Mouse (Mus musculus) 3134 (cell line): ENCODE results near the gene Syne3.

ENCODE experiments used
- DNase-seq: peaks from one replicate; pipeline ENCODE4 v3.0.0-alpha.2; 2011; ENCODE audit warnings: low spot score; ENCODE audit not compliant: insufficient read length; ENCODE audit errors: extremely low read depth

The Syne3 gene

GRCm38 (mm10) chr12:104972860-104973259 is 36.7 kb downstream of the Syne3 start:
- peak; percentile 73 for DNase-seq

- peak; percentile 61 for DNase-seq
Measured at GRCm38 (mm10) chr12:104969618-104970017, 40.0 kb downstream of the Syne3 start.

- DNase-seq, result no peak
Measured at GRCm38 (mm10) chr12:104969177-104969576, 40.4 kb downstream of the Syne3 start.

- no peak for DNase-seq
Measured at GRCm38 (mm10) chr12:104964953-104965911, 44.4 kb downstream of the Syne3 start.

GRCm38 (mm10) chr12:104960421-104960820 is 49.2 kb downstream of the Syne3 start:
- DNase-seq, result peak; percentile 32

GRCm38 (mm10) chr12:104959966-104960365 is 49.6 kb downstream of the Syne3 start:
- DNase-seq, result no peak

GRCm38 (mm10) chr12:104958263-104958662 is 51.3 kb downstream of the Syne3 start:
- DNase-seq, result no peak

GRCm38 (mm10) chr12:104957165-104957564 is 52.4 kb downstream of the Syne3 start:
- no peak for DNase-seq

- DNase-seq, result no peak
Measured at GRCm38 (mm10) chr12:104956406-104956805, 53.2 kb downstream of the Syne3 start.

- DNase-seq, result no peak
Measured at GRCm38 (mm10) chr12:104955003-104955800, 54.4 kb downstream of the Syne3 start.

GRCm38 (mm10) chr12:104953941-104954340 is 55.7 kb downstream of the Syne3 start:
- peak; percentile 39 for DNase-seq

GRCm38 (mm10) chr12:104952458-104952857 is 57.2 kb downstream of the Syne3 start:
- DNase-seq, result peak; percentile 63

- DNase-seq, result no peak
Measured at GRCm38 (mm10) chr12:104947911-104948310, 61.7 kb downstream of the Syne3 start.

- no peak for DNase-seq
Measured at GRCm38 (mm10) chr12:104946231-104946630, 63.4 kb downstream of the Syne3 start.

GRCm38 (mm10) chr12:104940466-104940865 is 69.1 kb downstream of the Syne3 start:
- DNase-seq, result no peak

GRCm38 (mm10) chr12:104940027-104940386 is 69.6 kb downstream of the Syne3 start:
- no peak for DNase-seq

- peak; percentile 35 for DNase-seq
Measured at GRCm38 (mm10) chr12:104939372-104940026, 70.1 kb downstream of the Syne3 start.

GRCm38 (mm10) chr12:104938935-104939334 is 70.7 kb downstream of the Syne3 start:
- DNase-seq, result no peak

GRCm38 (mm10) chr12:104936223-104936622 is 73.4 kb downstream of the Syne3 start:
- no peak for DNase-seq

GRCm38 (mm10) chr12:104935144-104935543 is 74.5 kb downstream of the Syne3 start:
- no peak for DNase-seq

- no peak for DNase-seq
Measured at GRCm38 (mm10) chr12:104933800-104934199, 75.8 kb downstream of the Syne3 start.
